In the genomic region with DNA sequence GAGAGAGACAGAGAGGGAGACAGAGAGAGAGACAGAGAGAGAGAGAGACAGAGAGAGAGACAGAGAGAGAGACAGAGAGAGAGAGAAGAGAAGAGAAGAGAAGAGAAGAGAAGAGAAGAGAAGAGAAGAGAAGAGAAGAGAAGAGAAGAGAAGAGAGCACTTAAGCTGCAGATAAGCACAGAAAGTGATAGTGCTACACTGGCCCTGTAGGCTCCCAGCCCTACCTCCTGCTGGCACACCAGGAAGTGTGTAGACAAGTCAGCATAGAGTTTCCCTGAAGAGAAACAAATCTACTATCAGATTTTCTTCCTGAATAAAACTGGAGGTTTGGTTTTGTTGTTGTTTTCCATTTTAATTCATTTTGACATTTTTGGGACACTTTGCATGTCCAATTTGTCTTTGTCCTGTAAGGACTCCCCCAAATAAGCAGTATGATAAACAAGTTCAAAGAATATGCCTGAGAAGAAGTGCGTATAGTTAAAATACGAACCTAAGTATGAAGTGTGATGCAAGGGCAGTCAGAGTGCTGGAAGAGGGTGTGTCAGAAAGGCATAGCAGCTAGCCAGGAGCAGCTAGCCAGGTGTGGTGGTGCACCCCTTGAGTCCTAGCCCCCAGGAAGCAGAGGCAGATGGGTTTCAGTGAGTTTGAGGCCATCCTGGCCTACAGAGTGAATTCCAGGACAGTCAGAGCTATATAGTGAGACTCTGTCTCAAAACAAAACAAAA, we compare ENCODE assay signal across 12 mouse cellular contexts. TPM values are rescaled to one million over a fixed set of nuclear protein-coding genes. Genes with fewer than 3 reads are reported as not detected.
DNase-seq lines count a peak whose midpoint lies in the region; ATAC-seq and TF ChIP-seq lines count a peak whose summit lies in the region.
"Had no signal": no experiment of that assay in that cellular context is flagged by ENCODE, and none has a peak within 500 bp of the region (broad histone marks: within the 10 kb centered on the region; RNA-seq: fewer than 3 reads in every experiment).

No protein-coding gene starts in this region.

- no peaks in the 10 kb centered on the region for H3K79me2 ChIP-seq in heart, adult 2 months (replicated peaks; ENCODE audit: control insufficient read depth, insufficient read depth, low read length)

- no peaks in the 10 kb centered on the region for H3K9me3 ChIP-seq in liver, embryonic 14.5 days (ENCODE audit: control insufficient read depth, low read length)
- H3K9me3 ChIP-seq in liver, embryonic 12.5 days (replicated peaks), result no peaks in the 10 kb centered on the region
- H3K9me3 ChIP-seq: hindbrain, embryonic 15.5 days; neural tube, embryonic 13.5 days had no signal

- peak; percentile 23; the same call in 1 of the 2 replicates for ATAC-seq in liver, embryonic 14.5 days (ENCODE audit: insufficient read depth)
- no peak; the same call in 1 of the 2 replicates for ATAC-seq in liver, embryonic 12.5 days
- ATAC-seq in megakaryocyte progenitor cell, adult 5-6 weeks (replicated peaks; ENCODE audit: poor library complexity), result 0 out of 2 replicates have a peak, but pooled peaks have one; percentile 40

- no peaks in the 10 kb centered on the region for H3K27me3 ChIP-seq in heart, adult 2 months (ENCODE audit: control insufficient read depth, insufficient read depth, low read length)
- H3K27me3 ChIP-seq in liver, embryonic 14.5 days (ENCODE audit: control insufficient read depth, insufficient read depth, low read length), result no peaks in the 10 kb centered on the region
- H3K27me3 ChIP-seq in liver, embryonic 12.5 days (replicated peaks), result no peaks in the 10 kb centered on the region
- H3K27me3 ChIP-seq: hindbrain, embryonic 15.5 days; neural tube, embryonic 13.5 days had no signal

- TF ChIP-seq POLR2A in heart, adult 2 months (IDR thresholded peaks at IDR 0.05; ENCODE audit: insufficient read depth, low read depth, low read length), result no peak
- TF ChIP-seq POLR2A in bone marrow macrophage, adult 2 months (IDR thresholded peaks at IDR 0.05; ENCODE audit: borderline replicate concordance, low read depth, low read length), result no peak

- intact Hi-C loops in heart, adult 2 months (cut with DNase I), result no loop called here
- intact Hi-C loops in heart, postnatal 14 days (cut with DNase I), result no loop called here

- no peak for DNase-seq in heart, adult 2 months
- no peak for DNase-seq in heart, postnatal 14 days
- DNase-seq in liver, embryonic 14.5 days (ENCODE audit: low read depth in 3 of 3, low spot score in 3 of 3), result no peak
- no peak for DNase-seq in cerebellum, postnatal 14 days
- no peak for DNase-seq in urinary bladder, postnatal 36 days (ENCODE audit: low spot score in 2 of 2)
- DNase-seq: cerebellum, adult 9-10 months; retina, postnatal 1 day had no signal

- no peak overlapping the region for H3K4me2 ChIP-seq in liver, embryonic 14.5 days (ENCODE audit: low read depth)
- H3K4me2 ChIP-seq in liver, embryonic 12.5 days, result no peak overlapping the region
- H3K4me2 ChIP-seq: hindbrain, embryonic 15.5 days; neural tube, embryonic 13.5 days had no signal

- peaks cover 10% of the 10 kb centered on the region for H3K4me1 ChIP-seq in heart, adult 2 months (ENCODE audit: control insufficient read depth, insufficient read depth, low read length)
- H3K4me1 ChIP-seq in liver, embryonic 14.5 days (replicated peaks; ENCODE audit: control insufficient read depth in 2 of 2, insufficient read depth in 2 of 2, low read length in 1 of 2), result peaks cover 0 to 1% of the 10 kb centered on the region in 2 experiments; a peak in 1 of 4 replicates
- H3K4me1 ChIP-seq in liver, embryonic 12.5 days, result peaks cover 9% of the 10 kb centered on the region; the same call in 1 of the 2 replicates
- H3K4me1 ChIP-seq in bone marrow macrophage, adult 2 months (ENCODE audit: control insufficient read depth, insufficient read depth, low read length), result peaks cover 32% of the 10 kb centered on the region
- H3K4me1 ChIP-seq: hindbrain, embryonic 15.5 days had no signal

- peak overlapping the region; percentile 33; the same call in 1 of the 2 replicates for H3K27ac ChIP-seq in heart, adult 2 months
- no peak overlapping the region for H3K27ac ChIP-seq in liver, embryonic 14.5 days
- H3K27ac ChIP-seq in liver, embryonic 12.5 days, result no peak overlapping the region
- H3K27ac ChIP-seq in bone marrow macrophage, adult 2 months (ENCODE audit: insufficient read depth, low read depth, low read length), result peak overlapping the region; percentile 36
- H3K27ac ChIP-seq: hindbrain, embryonic 15.5 days; neural tube, embryonic 13.5 days had no signal

- no peak for TF ChIP-seq CTCF in heart, adult 2 months (IDR thresholded peaks at IDR 0.05)
- TF ChIP-seq CTCF in liver, embryonic 14.5 days (IDR thresholded peaks at IDR 0.05; ENCODE audit: low read depth), result no peak
- no peak for TF ChIP-seq CTCF in bone marrow macrophage, adult 2 months (IDR thresholded peaks at IDR 0.05; ENCODE audit: low read depth, low read length)

- H3K36me3 ChIP-seq in heart, adult 2 months (ENCODE audit: control insufficient read depth, insufficient read depth, low read length), result peaks cover 22% of the 10 kb centered on the region
- H3K36me3 ChIP-seq in liver, embryonic 14.5 days (replicated peaks; ENCODE audit: control insufficient read depth, insufficient read depth, low read depth), result no peaks in the 10 kb centered on the region
- H3K36me3 ChIP-seq in liver, embryonic 12.5 days, result peaks cover 1% of the 10 kb centered on the region; the same call in 1 of the 2 replicates
- H3K36me3 ChIP-seq: hindbrain, embryonic 15.5 days; neural tube, embryonic 13.5 days had no signal

- no peak for TF ChIP-seq EP300 in heart, adult 2 months (IDR thresholded peaks at IDR 0.05; ENCODE audit: insufficient read depth, low read depth, low read length)
- TF ChIP-seq EP300 in liver, embryonic 14.5 days (IDR thresholded peaks at IDR 0.05; ENCODE audit: low read depth), result no peak

- no peak overlapping the region for H3K4me3 ChIP-seq in heart, adult 2 months
- H3K4me3 ChIP-seq in liver, embryonic 14.5 days (ENCODE audit: insufficient read depth in 1 of 2, low read depth in 2 of 2, low read length in 2 of 2), result no peak overlapping the region
- no peak overlapping the region for H3K4me3 ChIP-seq in liver, embryonic 12.5 days
- no peak overlapping the region for H3K4me3 ChIP-seq in bone marrow macrophage, adult 2 months (ENCODE audit: insufficient read depth, low read length)
- H3K4me3 ChIP-seq: hindbrain, embryonic 15.5 days; neural tube, embryonic 13.5 days had no signal

- WGBS in heart, adult 2 months, result 79% methylated on average over 2 of the region's 2 CpGs
- 77% methylated on average over 2 of the region's 2 CpGs for WGBS in liver, embryonic 14.5 days (ENCODE audit: insufficient replicate concordance)
- 72% methylated on average over 2 of the region's 2 CpGs for WGBS in liver, embryonic 12.5 days (ENCODE audit: insufficient replicate concordance)

- no peak overlapping the region for H3K9ac ChIP-seq in heart, adult 2 months (ENCODE audit: low read depth, low read length)
- H3K9ac ChIP-seq in liver, embryonic 14.5 days (replicated peaks), result no peak overlapping the region
- no peak overlapping the region for H3K9ac ChIP-seq in liver, embryonic 12.5 days
- H3K9ac ChIP-seq: hindbrain, embryonic 15.5 days; neural tube, embryonic 13.5 days had no signal

RNA-seq across cellular contexts. Expression of gene Mettl14, which starts 53.4 kb away (rescaled TPM):
- 10 to 100 TPM; 11.6 to 13.9 TPM for total RNA-seq in heart, adult 2 months (2021)
- 5.4 and 7.6 TPM in 2 replicates for polyA plus RNA-seq in heart, adult 2 months (2012; rRNA removed)
- 10 to 100 TPM; 10.1 to 10.8 TPM for total RNA-seq in heart, postnatal 14 days (2021)
- 3.5 and 5.9 TPM in 2 replicates for polyA plus RNA-seq in liver, embryonic 14.5 days (2012; rRNA removed)
- 5.6 and 6.4 TPM in 2 replicates for polyA plus RNA-seq in liver, embryonic 14.5 days (2014; fragmentation: Nextera tagmentation; extraction: Ambion mirVana)
- 12.7 and 13.4 TPM in 2 replicates for polyA plus RNA-seq in liver, embryonic 12.5 days (2016; fragmentation: Nextera tagmentation; extraction: Ambion mirVana)
- 20.9 and 21.8 TPM in 2 replicates for polyA plus RNA-seq in bone marrow macrophage, adult 2 months (2012; ENCODE audit: insufficient read depth, insufficient read length, missing spikeins)
- 19.9 and 20.4 TPM in 2 replicates for total RNA-seq in megakaryocyte progenitor cell, adult 5-6 weeks (2015)
- 24.3 and 31.6 TPM in 2 replicates for total RNA-seq in megakaryocyte progenitor cell, adult 5-6 weeks (2017)

Comparison
In these comparisons a context has a peak if more than half of its experiments do, and no peak if none do; other contexts are left out.
1. H3K27ac ChIP-seq: peak in heart, adult 2 months (single experiment) and bone marrow macrophage, adult 2 months (single experiment); none in liver, embryonic 14.5 days (single experiment) and liver, embryonic 12.5 days (single experiment).